Mouse (Mus musculus) ES-E14 (cell line): ENCODE results near the gene Hist1h4h. TPM values are rescaled to one million over a fixed set of nuclear protein-coding genes. Genes with fewer than 3 reads are reported as not detected.
"Not testable (repeated sequence)": the region's sequence is repeated elsewhere in the genome, so short reads cannot be mapped to it uniquely, and the experiment has no call there.

Experiments
- DNase-seq: peaks from one replicate; pipeline ENCODE4 v3.0.0-alpha.2; 2013; ENCODE audit warnings: low read depth, low spot score
- H3K27ac ChIP-seq: 2 replicates; pipeline ENCODE4 v1.5.1; 2012; ENCODE audit warnings: low read depth, mild to moderate bottlenecking, low read length, moderate library complexity, mixed read lengths; ENCODE audit not compliant: poor library complexity, insufficient read depth, severe bottlenecking
- H3K36me3 ChIP-seq: 2 replicates; pipeline ENCODE4 v1.6.1; 2012; ENCODE audit warnings: mild to moderate bottlenecking, low read length, moderate library complexity, mixed read lengths; ENCODE audit not compliant: control insufficient read depth, poor library complexity, insufficient read depth, severe bottlenecking
- H3K4me1 ChIP-seq, 2 experiments: fragments of 150-350 bp in 1 of 2; sonication (generic) in 1 of 2; 2 replicates each; pipeline ENCODE4 v1.6.1; 2012; ENCODE audit warnings: low read length in 2 of 2, mild to moderate bottlenecking in 1 of 2, mixed read lengths in 1 of 2; ENCODE audit not compliant: control insufficient read depth in 2 of 2, insufficient read depth in 2 of 2, poor library complexity in 1 of 2
- H3K4me3 ChIP-seq, 2 experiments: fragments of 150-350 bp in 1 of 2; sonication (generic) in 1 of 2; 2 replicates each; pipeline ENCODE4 v1.5.1; 2012; ENCODE audit warnings: low read length in 2 of 2, low read depth in 1 of 2, mild to moderate bottlenecking in 1 of 2, mixed read lengths in 1 of 2; ENCODE audit not compliant: insufficient read depth in 1 of 2, poor library complexity in 1 of 2, severe bottlenecking in 1 of 2
- H3K9ac ChIP-seq: 2 replicates; pipeline ENCODE4 v1.6.1; 2012; ENCODE audit warnings: low read depth, mild to moderate bottlenecking, low read length, mixed read lengths; ENCODE audit not compliant: poor library complexity, insufficient read depth, severe bottlenecking
- H3K9me3 ChIP-seq: fragments of 150-350 bp; sonication (generic); 2 replicates; pipeline ENCODE4 v1.6.1; 2012; ENCODE audit warnings: low read depth, mild to moderate bottlenecking, low read length; ENCODE audit not compliant: control insufficient read depth, insufficient read depth
- CHD2 ChIP-seq: IDR thresholded peaks from 2 replicates; pipeline ENCODE4 v1.6.1; 2014; ENCODE audit warnings: mild to moderate bottlenecking, low read depth, low read length, inconsistent platforms
- HCFC1 ChIP-seq: IDR thresholded peaks from 2 replicates; pipeline ENCODE4 v1.6.1; 2012; ENCODE audit warnings: low read length, inconsistent platforms, borderline replicate concordance; ENCODE audit not compliant: insufficient read depth
- MAFK ChIP-seq: IDR thresholded peaks from 2 replicates; pipeline ENCODE4 v1.6.1; 2014; ENCODE audit warnings: mild to moderate bottlenecking, low read depth, low read length, inconsistent platforms; ENCODE audit not compliant: insufficient read depth
- ZC3H11A ChIP-seq: IDR thresholded peaks from 2 replicates; pipeline ENCODE4 v1.6.1; 2012; ENCODE audit warnings: low read depth, mild to moderate bottlenecking, inconsistent platforms, low read length, borderline replicate concordance
- ZNF384 ChIP-seq: IDR thresholded peaks from 2 replicates; pipeline ENCODE4 v1.6.1; 2012; ENCODE audit warnings: low read depth, low read length, inconsistent platforms
- in situ Hi-C, 2 experiments: fragments of 600-800 bp; cut with MboI; formaldehyde crosslinking; loops; one replicate each; pipeline ENCODE4 v1.15.1; 2025; ENCODE audit warnings: low sequenced_read_pairs in 2 of 2, inconsistent platforms in 1 of 2; ENCODE audit not compliant: unreplicated experiment in 2 of 2
- total RNA-seq: library from RNA; depleted of rRNA; stranded (reverse); fragments of 300-350 nt; gene quantifications from 2 replicates; pipeline ENCODE4 v1.2.3, GENCODE M21; 2012

The Hist1h4h gene
- total RNA-seq, 1 experiment = 2,804 TPM

GRCm38 (mm10) chr13:23554925-23555838 is 24.3 kb downstream of the Hist1h4h start:
- in situ Hi-C loops = loop anchor here (10.0 to 25.0 kb wide), 3 partner anchors 190 to 1818 kb away; partner anchors contain the start of genes Hist1h4j (in 2 of the 2), Hist1h2ag (in 1 of the 2), Hist1h2ah (in 1 of the 2) and Hist1h2bb (in 1 of the 2)
- no peak; the same call in 1 of the 2 replicates for TF ChIP-seq HCFC1
- no peak for TF ChIP-seq MAFK
- DNase-seq = no peak
- H3K4me3 ChIP-seq = peak overlapping the region; percentile 52 to 54
- 0 out of 4 replicates have a peak, but pooled peaks cover 0 to 2% of the 10 kb centered on the region in 2 experiments for H3K4me1 ChIP-seq
- peak overlapping the region; percentile 74 for H3K9ac ChIP-seq
- H3K27ac ChIP-seq = peak overlapping the region; percentile 90
- H3K36me3 ChIP-seq = no peaks in the 10 kb centered on the region
- no peaks in the 10 kb centered on the region for H3K9me3 ChIP-seq

GRCm38 (mm10) chr13:23555839-23556416 is 25.1 kb downstream of the Hist1h4h start:
- H3K9me3 ChIP-seq = no peaks in the 10 kb centered on the region
- in situ Hi-C loops = loop anchor here (10.0 to 25.0 kb wide), 3 partner anchors 189 to 1819 kb away; partner anchors contain the start of genes Hist1h4j (in 2 of the 2), Hist1h2ag (in 1 of the 2), Hist1h2ah (in 1 of the 2) and Hist1h2bb (in 1 of the 2)
- peak; percentile 81 for DNase-seq
- no peaks in the 10 kb centered on the region for H3K36me3 ChIP-seq
- peak overlapping the region; percentile 74 for H3K9ac ChIP-seq
- H3K27ac ChIP-seq = peak overlapping the region; percentile 90
- H3K4me3 ChIP-seq = peak overlapping the region; percentile 52 to 56
- TF ChIP-seq ZNF384 = peak; percentile 65; the same call in 1 of the 2 replicates
- TF ChIP-seq ZC3H11A = no peak
- TF ChIP-seq CHD2 = peak; percentile 82
- 0 out of 4 replicates have a peak, but pooled peaks cover 0 to 2% of the 10 kb centered on the region in 2 experiments for H3K4me1 ChIP-seq

- no peak for DNase-seq
- in situ Hi-C loops = loop anchor here (10.0 to 25.0 kb wide), 3 partner anchors 188 to 1820 kb away; partner anchors contain the start of genes Hist1h4j (in 2 of the 2), Hist1h2ag (in 1 of the 2), Hist1h2ah (in 1 of the 2) and Hist1h2bb (in 1 of the 2)
- Histone ChIP-seq H3K36me3 (no peaks in the 10 kb centered on the region), H3K4me1 (0 out of 4 replicates have a peak, but pooled peaks cover 0 to 2% of the 10 kb centered on the region in 2 experiments), H3K4me3 (no peak overlapping the region), H3K9me3 (no peaks in the 10 kb centered on the region), H3K9ac (peak overlapping the region; percentile 43; the same call in 1 of the 2 replicates), H3K27ac (peak overlapping the region; percentile 62; the same call in 1 of the 2 replicates)
- TF ChIP-seq MAFK (no peak), CHD2 (no peak), ZNF384 (no peak), HCFC1 (no peak), ZC3H11A (no peak)
These were observed 26.1 kb downstream of the Hist1h4h start for GRCm38 (mm10) chr13:23556906-23557305.

GRCm38 (mm10) chr13:23560699-23561098 is 29.8 kb downstream of the Hist1h4h start:
- in situ Hi-C loops = loop anchor here (25.0 kb wide), 2 partner anchors 1523 to 1823 kb away; partner anchors contain the start of genes Hist1h4j (in 2 of the 2), Hist1h2ag (in 1 of the 2), Hist1h2ah (in 1 of the 2) and Hist1h2bj (in 1 of the 2)

GRCm38 (mm10) chr13:23561531-23561882 is 30.7 kb downstream of the Hist1h4h start:
- in situ Hi-C loops = loop anchor here (25.0 kb wide), 2 partner anchors 1524 to 1824 kb away; partner anchors contain the start of genes Hist1h4j (in 2 of the 2), Hist1h2ag (in 1 of the 2), Hist1h2ah (in 1 of the 2) and Hist1h2bj (in 1 of the 2)
- not testable (repeated sequence) for H3K4me1 ChIP-seq, H3K36me3 ChIP-seq, DNase-seq, H3K9me3 ChIP-seq
- peak overlapping the region; percentile 86; the same call in 1 of the 2 replicates for H3K27ac ChIP-seq
- 0 out of 2 replicates have a peak overlapping the region, but pooled peaks have one; percentile 74 for H3K9ac ChIP-seq
- H3K4me3 ChIP-seq = peak overlapping the region; percentile 55 to 65

More at GRCm38 (mm10) chr13:23560699-23561098, 29.8 kb downstream of the Hist1h4h start:
- not testable (repeated sequence) for H3K4me3 ChIP-seq, H3K36me3 ChIP-seq, DNase-seq, H3K9me3 ChIP-seq, H3K4me1 ChIP-seq
- peak overlapping the region; percentile 48; the same call in 1 of the 2 replicates for H3K9ac ChIP-seq
- H3K27ac ChIP-seq = peak overlapping the region; percentile 69; the same call in 1 of the 2 replicates
